Mouse (Mus musculus) R1 (cell line): ENCODE measurements around the gene Gm5622.
"Not testable (repeated sequence)": the region's sequence is repeated elsewhere in the genome, so short reads cannot be mapped to it uniquely, and the experiment has no call there.

Experiments
- DNase-seq: peaks from one replicate; pipeline ENCODE4 v3.0.0-alpha.2; 2018; ENCODE audit warnings: low read depth, low spot score

Gene Gm5622

GRCm38 (mm10) chr14:51552490-51552889, at the start of gene Gm5622:
TSS of gene Gm5622 (plus strand) at chr14:51552790.
- no peak for DNase-seq

- DNase-seq, result peak; percentile 55
Measured at GRCm38 (mm10) chr14:51507416-51507815, 45.2 kb upstream of the Gm5622 start.

GRCm38 (mm10) chr14:51573963-51574362, 21.4 kb downstream of the Gm5622 start, which contains the start of gene Gm17175:
TSS of gene Gm17175 (minus strand) at chr14:51574063.
- DNase-seq, result not testable (repeated sequence)

GRCm38 (mm10) chr14:51592039-51592438, 39.4 kb downstream of the Gm5622 start, which contains the start of gene Gm17174:
TSS of gene Gm17174 (minus strand) at chr14:51592139.
- not testable (repeated sequence) for DNase-seq

GRCm38 (mm10) chr14:51611210-51611609, 58.6 kb downstream of the Gm5622 start, which contains the start of gene Gm17078:
TSS of gene Gm17078 (minus strand) at chr14:51611310.
- DNase-seq, result no peak

GRCm38 (mm10) chr14:51632426-51632825, 79.8 kb downstream of the Gm5622 start:
- DNase-seq, result not testable (repeated sequence)

- not testable (repeated sequence) for DNase-seq
Measured at GRCm38 (mm10) chr14:51635566-51635965, 83.0 kb downstream of the Gm5622 start, which contains the start of gene Gm4181. TSS of gene Gm4181 (minus strand) at chr14:51635666.

GRCm38 (mm10) chr14:51677269-51677668, 124.7 kb downstream of the Gm5622 start:
- no peak for DNase-seq

GRCm38 (mm10) chr14:51695368-51695767, 142.8 kb downstream of the Gm5622 start, which contains the start of gene Gm17079:
TSS of gene Gm17079 (minus strand) at chr14:51695468.
- DNase-seq, result not testable (repeated sequence)
